Mouse (Mus musculus) right cerebral cortex, postnatal 25 days (tissue): ENCODE results near the gene Cmc1.

ENCODE experiments used
- DNase-seq: peaks from one replicate; pipeline ENCODE4 v3.0.0; 2022

Cmc1 gene

GRCm38 (mm10) chr9:118024966-118025365 lies 125.0 kb downstream of the Cmc1 start:
- no peak for DNase-seq
